Mouse (Mus musculus): ENCODE data around the gene Gsn. TPM values are rescaled to one million over a fixed set of nuclear protein-coding genes. Genes with fewer than 3 reads are reported as not detected.
A peak's percentile ranks its signal among the peaks of the same experiment; 100 is the strongest.

The Gsn gene
- total and polyA plus RNA-seq, 3 experiments: 24.2 to 54.2 (median 42.9) TPM

DNA sequence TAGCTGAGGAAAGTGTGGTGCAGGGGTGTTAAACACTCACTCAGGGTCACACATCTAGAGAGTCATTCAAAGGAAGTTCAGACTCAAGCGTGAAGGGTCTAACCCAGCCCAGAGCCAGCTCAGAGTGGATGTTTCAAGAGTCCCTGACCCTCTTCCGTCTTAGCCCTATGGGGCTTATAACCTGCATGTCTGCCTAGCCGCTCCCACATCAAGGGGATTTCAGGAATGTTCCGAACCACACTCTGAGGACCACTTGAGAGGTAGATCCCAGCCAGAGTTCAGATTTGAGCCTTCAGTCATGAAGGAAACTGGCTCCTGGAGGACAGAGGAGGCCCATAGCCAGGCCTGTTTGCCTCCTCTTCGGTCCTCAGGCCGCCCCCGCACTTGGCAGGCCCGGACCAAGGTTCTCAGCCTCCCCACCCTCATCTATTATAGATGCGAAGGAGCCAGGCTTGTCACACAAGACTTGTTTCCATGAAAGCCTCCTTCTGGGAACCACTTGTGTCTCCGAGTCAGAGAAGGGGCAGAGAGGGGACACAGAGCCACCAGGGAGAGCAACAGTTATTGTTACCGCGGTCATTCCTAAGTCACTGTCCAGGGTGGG, 30.9 kb downstream of the Gsn start:
- H3K36me3 ChIP-seq (replicated peaks in 1 of 2; ENCODE audit: control insufficient read depth in 1 of 2, insufficient read depth in 1 of 2, low read length in 1 of 2): peaks cover 18 to 56% of the 10 kb centered on the region in 2 experiments
- in situ Hi-C loops (cut with MboI; ENCODE audit: low pct_ligation_motif_present, low pct_unique_long_range_greater_than_20kb, low sequenced_read_pairs): loop anchor here (25.0 kb wide), 1 partner anchor 625 kb away; no protein-coding TSS in a partner anchor
- no peak for DNase-seq (ENCODE audit: extremely low read depth)
- TF ChIP-seq MXI1 (IDR thresholded peaks at IDR 0.05; ENCODE audit: low read depth, low read length) (no peak), TCF12 (IDR thresholded peaks at IDR 0.05; ENCODE audit: low read depth, low read length) (no peak), NELFE (IDR thresholded peaks at IDR 0.05; ENCODE audit: low read depth, low read length) (no peak), ZMIZ1 (IDR thresholded peaks at IDR 0.05; ENCODE audit: low read depth, low read length) (no peak), POLR2A (IDR thresholded peaks at IDR 0.05; ENCODE audit: low read depth, low read length) (no peak), MAFK (IDR thresholded peaks at IDR 0.05; ENCODE audit: insufficient replicate concordance, low read length) (no peak), MAZ (IDR thresholded peaks at IDR 0.05; ENCODE audit: low read depth, low read length) (no peak), USF2 (conservative IDR thresholded peaks at IDR 0.05; ENCODE audit: low read depth, low read length) (no peak), JUND (conservative IDR thresholded peaks at IDR 0.05; ENCODE audit: low read depth, low read length) (no peak), MYC (IDR thresholded peaks at IDR 0.05; ENCODE audit: low read depth, low read length) (no peak), SMC3 (IDR thresholded peaks at IDR 0.05; ENCODE audit: low read depth, low read length) (no peak), BHLHE40 (IDR thresholded peaks at IDR 0.05; ENCODE audit: low read depth, low read length) (no peak)
- H3K27ac ChIP-seq (ENCODE audit: insufficient read depth, low read depth): no peak overlapping the region
- H3K4me3 ChIP-seq (replicated peaks in 1 of 3; ENCODE audit: low read depth in 2 of 3, low read length in 2 of 3, poor library complexity in 1 of 3): no peak overlapping the region
- no peak overlapping the region for H3K4me2 ChIP-seq (ENCODE audit: insufficient read depth, low read depth, poor library complexity, severe bottlenecking)
- dilution Hi-C loops (cut with MboI; ENCODE audit: extremely low pct_ligation_motif_present, extremely low pct_unique_long_range_greater_than_20kb, low sequenced_read_pairs): no loop called here
- no peak overlapping the region for H3K9ac ChIP-seq (ENCODE audit: insufficient read depth, low read depth)
- no peaks in the 10 kb centered on the region for H3K79me2 ChIP-seq (replicated peaks; ENCODE audit: control insufficient read depth, extremely low read depth, insufficient read depth, poor library complexity, severe bottlenecking)
- H3K9me3 ChIP-seq (replicated peaks; ENCODE audit: low read length): no peaks in the 10 kb centered on the region
- H3K27me3 ChIP-seq (replicated peaks): no peaks in the 10 kb centered on the region
- peaks cover 3 to 8% of the 10 kb centered on the region in 2 experiments; a peak in 3 of 4 replicates for H3K4me1 ChIP-seq (ENCODE audit: control insufficient read depth in 1 of 2, insufficient read depth in 2 of 2)

DNA sequence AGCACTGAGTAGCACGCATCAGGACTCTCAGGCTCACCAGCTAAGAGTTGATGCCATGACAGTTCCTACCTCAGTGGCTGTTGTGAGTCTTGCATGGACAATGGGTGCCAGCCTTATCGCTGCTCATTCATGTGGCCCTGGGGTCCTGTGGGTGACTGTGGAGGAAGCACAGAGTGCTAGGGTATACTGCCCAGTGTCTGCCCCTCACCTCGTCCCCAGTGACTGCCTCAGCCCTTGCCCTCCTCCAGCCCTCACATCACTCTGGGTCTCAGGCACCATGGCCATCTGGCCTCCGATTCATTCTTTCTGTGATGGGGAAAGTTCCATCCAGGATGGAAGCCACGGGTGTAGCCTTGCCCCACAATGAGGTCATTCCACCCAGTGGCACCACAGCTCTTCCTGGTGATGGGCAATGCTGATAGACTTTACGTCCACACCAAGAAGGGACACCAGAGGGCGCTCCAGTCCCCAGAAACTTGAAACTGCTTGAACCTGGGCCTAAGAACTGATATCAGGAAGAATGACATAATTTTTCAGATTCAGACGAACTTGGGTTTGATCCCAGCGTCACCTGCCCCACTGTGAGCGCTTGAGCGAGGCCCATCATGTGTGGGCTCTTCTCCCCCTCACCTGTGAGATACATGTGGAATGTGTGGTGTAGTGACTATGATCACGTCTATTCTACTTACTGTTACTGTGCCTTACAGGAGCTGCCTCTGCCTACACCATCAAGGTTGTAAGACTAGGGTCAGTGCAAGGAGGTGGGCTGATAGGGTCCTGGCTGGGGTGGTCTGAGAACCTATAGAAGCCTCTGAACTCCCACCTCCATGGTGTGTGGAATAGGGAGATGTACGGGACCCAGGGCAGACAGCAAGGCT, 32.8 kb downstream of the Gsn start:
- H3K9ac ChIP-seq (ENCODE audit: insufficient read depth, low read depth): no peak overlapping the region
- H3K4me3 ChIP-seq (replicated peaks in 1 of 3; ENCODE audit: low read depth in 2 of 3, low read length in 2 of 3, poor library complexity in 1 of 3): no peak overlapping the region
- H3K27me3 ChIP-seq (replicated peaks): no peaks in the 10 kb centered on the region
- H3K9me3 ChIP-seq (replicated peaks; ENCODE audit: low read length): no peaks in the 10 kb centered on the region
- no peak overlapping the region for H3K27ac ChIP-seq (ENCODE audit: insufficient read depth, low read depth)
- dilution Hi-C loops (cut with MboI; ENCODE audit: extremely low pct_ligation_motif_present, extremely low pct_unique_long_range_greater_than_20kb, low sequenced_read_pairs): no loop called here
- TF ChIP-seq RAD21 (IDR thresholded peaks at IDR 0.05; ENCODE audit: low read depth, low read length) (peak; percentile 78), SMC3 (IDR thresholded peaks at IDR 0.05; ENCODE audit: low read depth, low read length) (peak; percentile 88), ELF1 (IDR thresholded peaks at IDR 0.05; ENCODE audit: low read depth, low read length) (peak; percentile 71), CTCF (conservative IDR thresholded peaks at IDR 0.05 in 1 of 2, IDR thresholded peaks at IDR 0.05 in 1 of 2; ENCODE audit: low read depth in 2 of 2, low read length in 2 of 2) (peak; percentile 80 to 92), GABPA (IDR thresholded peaks at IDR 0.05; ENCODE audit: insufficient replicate concordance, low read depth, low read length) (no peak)
- H3K36me3 ChIP-seq (replicated peaks in 1 of 2; ENCODE audit: control insufficient read depth in 1 of 2, insufficient read depth in 1 of 2, low read length in 1 of 2): peaks cover 21 to 70% of the 10 kb centered on the region in 2 experiments
- no peaks in the 10 kb centered on the region for H3K79me2 ChIP-seq (replicated peaks; ENCODE audit: control insufficient read depth, extremely low read depth, insufficient read depth, poor library complexity, severe bottlenecking)
- in situ Hi-C loops (cut with MboI; ENCODE audit: low pct_ligation_motif_present, low pct_unique_long_range_greater_than_20kb, low sequenced_read_pairs): loop anchor here (25.0 kb wide), 1 partner anchor 623 kb away; no protein-coding TSS in a partner anchor
- peaks cover 3 to 8% of the 10 kb centered on the region in 2 experiments; a peak in 3 of 4 replicates for H3K4me1 ChIP-seq (ENCODE audit: control insufficient read depth in 1 of 2, insufficient read depth in 2 of 2)
- peak; percentile 88 for DNase-seq (ENCODE audit: extremely low read depth)
- H3K4me2 ChIP-seq (ENCODE audit: insufficient read depth, low read depth, poor library complexity, severe bottlenecking): no peak overlapping the region
